ENCODE assay signal across 10 mouse cellular contexts in the genomic region with DNA sequence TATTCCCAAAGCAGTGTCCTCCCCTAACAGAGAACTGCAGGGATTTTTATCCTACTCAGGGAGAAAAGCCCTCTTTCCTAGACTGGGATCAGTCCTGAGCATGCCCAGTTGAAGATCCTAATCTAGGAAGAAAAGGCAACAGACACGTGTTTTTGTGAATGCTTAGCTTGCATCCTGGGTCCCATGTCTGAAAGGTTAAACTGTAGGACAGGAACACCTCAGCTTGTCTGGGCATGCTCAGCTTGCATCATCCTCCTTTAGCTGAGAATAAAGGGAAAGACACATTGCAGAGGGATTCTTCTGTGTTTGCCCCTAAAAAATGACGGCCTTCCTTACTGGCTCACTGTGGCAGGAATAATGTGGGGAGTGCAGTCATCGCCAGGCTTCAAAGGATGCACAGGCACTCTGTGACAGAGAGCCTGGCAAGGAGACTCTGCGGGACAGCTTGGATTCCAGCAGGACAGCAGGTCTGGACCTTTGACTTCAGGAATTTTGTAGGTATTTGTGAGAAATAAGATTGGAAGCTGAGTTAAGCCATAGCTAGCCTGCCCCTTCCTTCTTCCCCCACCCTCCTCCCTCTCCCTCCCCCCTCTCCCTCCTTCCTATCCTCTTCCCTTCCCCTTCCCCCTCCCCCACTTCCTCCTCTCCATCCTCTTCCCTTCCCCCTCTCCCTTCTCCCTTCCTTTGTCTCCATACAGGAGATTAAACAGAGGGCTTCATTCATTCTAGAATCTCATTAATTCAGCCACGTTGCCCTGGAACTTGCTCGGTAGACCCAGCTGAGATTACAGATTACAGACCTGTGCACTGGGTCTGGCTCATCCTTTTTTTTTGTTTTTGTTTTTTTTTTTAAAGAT. TPM values are rescaled to one million over a fixed set of nuclear protein-coding genes. Genes with fewer than 3 reads are reported as not detected.
DNase-seq lines count a peak whose midpoint lies in the region; ATAC-seq and TF ChIP-seq lines count a peak whose summit lies in the region.
"Had no signal": no experiment of that assay in that cellular context is flagged by ENCODE, and none has a peak within 500 bp of the region (broad histone marks: within the 10 kb centered on the region; RNA-seq: fewer than 3 reads in every experiment).

No protein-coding gene starts in this region.

- no peaks in the 10 kb centered on the region for H3K27me3 ChIP-seq in hindbrain, embryonic 15.5 days
- peaks cover 12% of the 10 kb centered on the region; the same call in 1 of the 2 replicates for H3K27me3 ChIP-seq in liver, embryonic 12.5 days (replicated peaks)

- peak overlapping the region; percentile 47 for H3K4me2 ChIP-seq in hindbrain, embryonic 15.5 days
- no peak overlapping the region for H3K4me2 ChIP-seq in liver, embryonic 12.5 days

- H3K36me3 ChIP-seq in hindbrain, embryonic 15.5 days, result no peaks in the 10 kb centered on the region
- H3K36me3 ChIP-seq in liver, embryonic 12.5 days, result no peaks in the 10 kb centered on the region

- peak overlapping the region; percentile 27; the same call in 1 of the 2 replicates for H3K27ac ChIP-seq in cortical plate, adult 2 months (ENCODE audit: insufficient read depth, low read length)
- H3K27ac ChIP-seq in hindbrain, embryonic 15.5 days (replicated peaks), result peak overlapping the region; percentile 85
- H3K27ac ChIP-seq in liver, embryonic 12.5 days, result no peak overlapping the region

- peak; percentile 35 for DNase-seq in kidney, adult 9 months
- no peak for DNase-seq in kidney, adult 18-20 months
- peak; percentile 59 for DNase-seq in retina, embryonic 14.5 days (ENCODE audit: low spot score)
- no peak for DNase-seq in left cerebral cortex, postnatal 25 days (ENCODE audit: low spot score in 2 of 2)
- no peak for DNase-seq in liver

- TF ChIP-seq CTCF in cortical plate, adult 2 months (IDR thresholded peaks at IDR 0.05; ENCODE audit: extremely low read depth, insufficient read depth, low read length), result no peak

- peak overlapping the region; percentile 37 for H3K9ac ChIP-seq in hindbrain, embryonic 15.5 days
- H3K9ac ChIP-seq in liver, embryonic 12.5 days, result no peak overlapping the region

- intact Hi-C loops in left cerebral cortex, postnatal 25 days (cut with DNase I), result no loop called here

- ATAC-seq in hindbrain, embryonic 15.5 days (ENCODE audit: low FRiP score, low read depth), result peak; percentile 74
- ATAC-seq in liver, embryonic 12.5 days, result no peak

- H3K4me1 ChIP-seq in cortical plate, adult 2 months (ENCODE audit: control insufficient read depth, insufficient read depth, low read length), result peaks cover 1% of the 10 kb centered on the region; the same call in 1 of the 2 replicates
- H3K4me1 ChIP-seq in hindbrain, embryonic 15.5 days (replicated peaks), result peaks cover 31% of the 10 kb centered on the region
- H3K4me1 ChIP-seq in liver, embryonic 12.5 days, result peaks cover 30% of the 10 kb centered on the region

- WGBS in hindbrain, embryonic 15.5 days, result 2% methylated on average over 6 of the region's 6 CpGs
- WGBS in liver, embryonic 12.5 days (ENCODE audit: insufficient replicate concordance), result 26% methylated on average over 6 of the region's 6 CpGs

- no peak overlapping the region; the same call in 1 of the 2 replicates for H3K4me3 ChIP-seq in cortical plate, adult 2 months (ENCODE audit: insufficient read depth, low read length)
- peak overlapping the region; percentile 24 for H3K4me3 ChIP-seq in hindbrain, embryonic 15.5 days
- H3K4me3 ChIP-seq in liver, embryonic 12.5 days, result no peak overlapping the region

- TF ChIP-seq POLR2A in cortical plate, adult 2 months (IDR thresholded peaks at IDR 0.05; ENCODE audit: extremely low read depth, insufficient read depth, low read length), result no peak

- no peaks in the 10 kb centered on the region for H3K9me3 ChIP-seq in hindbrain, embryonic 15.5 days
- H3K9me3 ChIP-seq in liver, embryonic 12.5 days (replicated peaks), result no peaks in the 10 kb centered on the region

RNA-seq across cellular contexts. Expression of a gene that starts 14.5 kb away (rescaled TPM):
- 3,308 and 3,313 TPM in 2 replicates for polyA plus RNA-seq in cortical plate, adult 2 months (2012; rRNA removed)
- polyA plus RNA-seq in hindbrain, embryonic 15.5 days (2015; fragmentation: Nextera tagmentation; extraction: Ambion mirVana), result 2,946 and 3,077 TPM in 2 replicates
- 1,000 to 10,000 TPM; 2,219 to 2,332 TPM for total RNA-seq in left cerebral cortex, postnatal 25 days (2021)
- 2,705 and 2,706 TPM in 2 replicates for polyA plus RNA-seq in liver, embryonic 12.5 days (2016; fragmentation: Nextera tagmentation; extraction: Ambion mirVana)

RNA-seq across cellular contexts. Expression of a gene that starts 54.9 kb away (rescaled TPM):
- polyA plus RNA-seq in cortical plate, adult 2 months (2012; rRNA removed), result 1.0 and 1.1 TPM in 2 replicates
- 1.9 and 2.9 TPM in 2 replicates for polyA plus RNA-seq in hindbrain, embryonic 15.5 days (2015; fragmentation: Nextera tagmentation; extraction: Ambion mirVana)
- under 1 TPM; 0.66 to 0.73 TPM for total RNA-seq in left cerebral cortex, postnatal 25 days (2021)
- polyA plus RNA-seq in liver, embryonic 12.5 days (2016; fragmentation: Nextera tagmentation; extraction: Ambion mirVana), result 1.0 and 1.1 TPM in 2 replicates
- polyA plus RNA-seq: large intestine, adult 2 months; spleen, adult 2 months had no signal

RNA-seq across cellular contexts. Expression of a gene that starts 55.4 kb away (rescaled TPM):
- 29.6 and 30.4 TPM in 2 replicates for polyA plus RNA-seq in cortical plate, adult 2 months (2012; rRNA removed)
- 28.6 and 30.5 TPM in 2 replicates for polyA plus RNA-seq in hindbrain, embryonic 15.5 days (2015; fragmentation: Nextera tagmentation; extraction: Ambion mirVana)
- 10 to 100 TPM; 26.0 to 29.5 TPM for total RNA-seq in left cerebral cortex, postnatal 25 days (2021)
- 29.3 and 33.3 TPM in 2 replicates for polyA plus RNA-seq in liver, embryonic 12.5 days (2016; fragmentation: Nextera tagmentation; extraction: Ambion mirVana)

Comparison
In these comparisons a context has a peak if more than half of its experiments do, and no peak if none do; other contexts are left out.
1. DNase-seq: peak in kidney, adult 9 months (single experiment) and retina, embryonic 14.5 days (single experiment); none in kidney, adult 18-20 months (single experiment), left cerebral cortex, postnatal 25 days (0 of 2) and liver (single experiment).